Mouse (Mus musculus) ES-Bruce4 (cell line): ENCODE data around the gene Abca12.

Experiments used
- CTCF ChIP-seq: IDR thresholded peaks from one replicate; pipeline ENCODE4 v1.8.1; 2011; ENCODE audit warnings: low read depth, low read length
- EP300 ChIP-seq: IDR thresholded peaks from 2 replicates; pipeline ENCODE4 v1.6.1; 2011; ENCODE audit warnings: low read depth, low read length; ENCODE audit not compliant: insufficient read depth
- POLR2A ChIP-seq: IDR thresholded peaks from one replicate; pipeline ENCODE4 v1.8.1; 2011; ENCODE audit warnings: low read length; ENCODE audit not compliant: insufficient read depth

GRCm38 (mm10) chr1:71392463-71392862, 22.2 kb downstream of the Abca12 start:
- TF ChIP-seq POLR2A, result no peak
- TF ChIP-seq EP300, result no peak
- TF ChIP-seq CTCF, result no peak
